ENCODE assay signal across 9 mouse cellular contexts in genomic region chr7:90409934-90410333, GRCm38 (mm10). TPM values are rescaled to one million over a fixed set of nuclear protein-coding genes. Genes with fewer than 3 reads are reported as not detected.
DNase-seq lines count a peak whose midpoint lies in the region; ATAC-seq and TF ChIP-seq lines count a peak whose summit lies in the region.
"Had no signal": no experiment of that assay in that cellular context is flagged by ENCODE, and none has a peak within 500 bp of the region (broad histone marks: within the 10 kb centered on the region; RNA-seq: fewer than 3 reads in every experiment).

No protein-coding gene starts in this region.

- H3K4me3 ChIP-seq in cortical plate, adult 2 months (ENCODE audit: insufficient read depth, low read length) = no peak overlapping the region
- H3K4me3 ChIP-seq in intestine, postnatal 0 days (ENCODE audit: low read depth, low read length) = no peak overlapping the region
- H3K4me3 ChIP-seq in lung, embryonic 14.5 days (ENCODE audit: low read depth, low read length) = no peak overlapping the region
- H3K4me3 ChIP-seq: heart, embryonic 15.5 days; stomach, embryonic 15.5 days had no signal

- DNase-seq in testis, postnatal 10 days (ENCODE audit: low spot score) = peak; percentile 79
- no peak for DNase-seq in testis, postnatal 14 days (ENCODE audit: low spot score)
- DNase-seq in adrenal gland, adult 18-20 months (ENCODE audit: low spot score in 2 of 2) = peak; percentile 66 to 72
- peak; percentile 84 for DNase-seq in lung, embryonic 14.5 days
- peak; percentile 65 for DNase-seq in right cerebral cortex, postnatal 14 days

- H3K4me1 ChIP-seq in cortical plate, adult 2 months (ENCODE audit: control insufficient read depth, insufficient read depth, low read length) = no peaks in the 10 kb centered on the region
- H3K4me1 ChIP-seq in intestine, postnatal 0 days (replicated peaks; ENCODE audit: control insufficient read depth, insufficient read depth, low read length) = no peaks in the 10 kb centered on the region
- H3K4me1 ChIP-seq in lung, embryonic 14.5 days (ENCODE audit: insufficient read depth) = no peaks in the 10 kb centered on the region
- H3K4me1 ChIP-seq: heart, embryonic 15.5 days; stomach, embryonic 15.5 days had no signal

- no peak for ATAC-seq in intestine, postnatal 0 days
- 0 out of 2 replicates have a peak, but pooled peaks have one; percentile 28 for ATAC-seq in lung, embryonic 14.5 days (ENCODE audit: insufficient read depth)

- H3K4me2 ChIP-seq in intestine, postnatal 0 days (replicated peaks; ENCODE audit: low read depth) = no peak overlapping the region
- no peak overlapping the region for H3K4me2 ChIP-seq in lung, embryonic 14.5 days
- H3K4me2 ChIP-seq: heart, embryonic 15.5 days; stomach, embryonic 15.5 days had no signal

- H3K9me3 ChIP-seq in intestine, postnatal 0 days (ENCODE audit: control insufficient read depth) = no peaks in the 10 kb centered on the region
- H3K9me3 ChIP-seq in lung, embryonic 14.5 days (ENCODE audit: low read depth, low read length) = no peaks in the 10 kb centered on the region
- H3K9me3 ChIP-seq: heart, embryonic 15.5 days; stomach, embryonic 15.5 days had no signal

- no peak overlapping the region for H3K27ac ChIP-seq in cortical plate, adult 2 months (ENCODE audit: insufficient read depth, low read length)
- H3K27ac ChIP-seq in intestine, postnatal 0 days (ENCODE audit: low read depth, low read length) = no peak overlapping the region
- H3K27ac ChIP-seq in lung, embryonic 14.5 days (ENCODE audit: low read depth) = no peak overlapping the region
- H3K27ac ChIP-seq: heart, embryonic 15.5 days; stomach, embryonic 15.5 days had no signal

- peak; percentile 83 for TF ChIP-seq CTCF in cortical plate, adult 2 months (IDR thresholded peaks at IDR 0.05; ENCODE audit: extremely low read depth, insufficient read depth, low read length)
- TF ChIP-seq CTCF in intestine, postnatal 0 days (IDR thresholded peaks at IDR 0.05; ENCODE audit: low read depth) = peak; percentile 87
- peak; percentile 84 for TF ChIP-seq CTCF in lung, embryonic 14.5 days (IDR thresholded peaks at IDR 0.05; ENCODE audit: low read depth)

- no peak for TF ChIP-seq POLR2A in cortical plate, adult 2 months (IDR thresholded peaks at IDR 0.05; ENCODE audit: extremely low read depth, insufficient read depth, low read length)

- no peak overlapping the region for H3K9ac ChIP-seq in intestine, postnatal 0 days (ENCODE audit: low read depth, low read length)
- no peak overlapping the region for H3K9ac ChIP-seq in lung, embryonic 14.5 days
- H3K9ac ChIP-seq: heart, embryonic 15.5 days; stomach, embryonic 15.5 days had no signal

- no peaks in the 10 kb centered on the region for H3K36me3 ChIP-seq in intestine, postnatal 0 days (ENCODE audit: control insufficient read depth, insufficient read depth)
- no peaks in the 10 kb centered on the region for H3K36me3 ChIP-seq in lung, embryonic 14.5 days (ENCODE audit: insufficient read depth)
- H3K36me3 ChIP-seq: heart, embryonic 15.5 days; stomach, embryonic 15.5 days had no signal

- 43% methylated on average over 3 of the region's 3 CpGs for WGBS in intestine, postnatal 0 days
- WGBS in lung, embryonic 14.5 days = 40% methylated on average over 3 of the region's 3 CpGs

- no peaks in the 10 kb centered on the region for H3K27me3 ChIP-seq in intestine, postnatal 0 days (replicated peaks; ENCODE audit: control insufficient read depth, insufficient read depth, low read length)
- no peaks in the 10 kb centered on the region for H3K27me3 ChIP-seq in lung, embryonic 14.5 days (ENCODE audit: insufficient read depth, low read length)
- H3K27me3 ChIP-seq: heart, embryonic 15.5 days; stomach, embryonic 15.5 days had no signal

RNA-seq across cellular contexts. Expression of gene Ccdc89, which starts 16.4 kb away (rescaled TPM):
- total RNA-seq in adrenal gland, adult 18-20 months (2021) = under 1 TPM; 0.13 to 0.33 TPM
- 0.81 and 0.93 TPM in 2 replicates for polyA plus RNA-seq in cortical plate, adult 2 months (2012; rRNA removed)
- polyA plus RNA-seq in intestine, postnatal 0 days (2015; fragmentation: Nextera tagmentation; extraction: Ambion mirVana) = 0.31 and 0.47 TPM in 2 replicates
- 1.5 TPM in 2 replicates for polyA plus RNA-seq in lung, embryonic 14.5 days (2014; fragmentation: Nextera tagmentation; extraction: Ambion mirVana)

RNA-seq across cellular contexts. Expression of gene Crebzf, which starts 32.6 kb away (rescaled TPM):
- total RNA-seq in adrenal gland, adult 18-20 months (2021) = 10 to 100 TPM; 66.2 to 83.2 TPM
- polyA plus RNA-seq in cortical plate, adult 2 months (2012; rRNA removed) = 103 and 120 TPM in 2 replicates
- polyA plus RNA-seq in intestine, postnatal 0 days (2015; fragmentation: Nextera tagmentation; extraction: Ambion mirVana) = 19.3 and 23.7 TPM in 2 replicates
- polyA plus RNA-seq in lung, embryonic 14.5 days (2014; fragmentation: Nextera tagmentation; extraction: Ambion mirVana) = 45.2 and 47.4 TPM in 2 replicates

RNA-seq across cellular contexts. Expression of gene Tmem126a, which starts 47.1 kb away (rescaled TPM):
- 10 to 100 TPM; 54.5 to 72.1 TPM for total RNA-seq in adrenal gland, adult 18-20 months (2021)
- 39.7 and 42.8 TPM in 2 replicates for polyA plus RNA-seq in cortical plate, adult 2 months (2012; rRNA removed)
- polyA plus RNA-seq in intestine, postnatal 0 days (2015; fragmentation: Nextera tagmentation; extraction: Ambion mirVana) = 125 and 136 TPM in 2 replicates
- 105 and 107 TPM in 2 replicates for polyA plus RNA-seq in lung, embryonic 14.5 days (2014; fragmentation: Nextera tagmentation; extraction: Ambion mirVana)
